Mouse (Mus musculus) midbrain, embryonic 13.5 days (tissue): ENCODE measurements around the gene Stk36. TPM values are rescaled to one million over a fixed set of nuclear protein-coding genes. Genes with fewer than 3 reads are reported as not detected.

Experiments used
- ATAC-seq: fragments of 200-750 bp; cut with Nextera tagmentation; 2 replicates; pipeline ENCODE4 v1.8.0; 2017; ENCODE audit warnings: mild to moderate bottlenecking, moderate TSS enrichment, moderate library complexity
- H3K27ac ChIP-seq: fragments of 300-500 bp; sonication (generic); 2 replicates; pipeline ENCODE4 v1.5.1; 2015; ENCODE audit warnings: inconsistent platforms, mild to moderate bottlenecking, moderate library complexity
- H3K27me3 ChIP-seq: fragments of 300-500 bp; sonication (generic); 2 replicates; pipeline ENCODE4 v1.6.1; 2015; ENCODE audit warnings: mild to moderate bottlenecking, inconsistent platforms
- H3K36me3 ChIP-seq: fragments of 300-500 bp; sonication (generic); 2 replicates; pipeline ENCODE4 v1.6.1; 2015; ENCODE audit warnings: mild to moderate bottlenecking, inconsistent platforms
- H3K4me1 ChIP-seq: fragments of 300-500 bp; sonication (generic); replicated peaks from 2 replicates; pipeline ENCODE4 v1.6.1; 2015; ENCODE audit warnings: inconsistent platforms
- H3K4me2 ChIP-seq: fragments of 300-500 bp; sonication (generic); replicated peaks from 2 replicates; pipeline ENCODE4 v1.6.1; 2015; ENCODE audit warnings: moderate library complexity, mild to moderate bottlenecking, inconsistent platforms
- H3K4me3 ChIP-seq: fragments of 300-500 bp; sonication (generic); replicated peaks from 2 replicates; pipeline ENCODE4 v1.5.1; 2015; ENCODE audit warnings: mild to moderate bottlenecking, inconsistent platforms
- H3K9ac ChIP-seq: fragments of 300-500 bp; sonication (generic); replicated peaks from 2 replicates; pipeline ENCODE4 v1.6.1; 2015; ENCODE audit warnings: mild to moderate bottlenecking, inconsistent platforms
- H3K9me3 ChIP-seq: fragments of 300-500 bp; sonication (generic); 2 replicates; pipeline ENCODE4 v1.6.1; 2016; ENCODE audit warnings: mild to moderate bottlenecking, inconsistent platforms
- whole genome bisulfite sequencing: fragments of 180-500 bp; shearing (Covaris S2); methylation state at CpG from one replicate; pipeline ENCODE4 v1.1.7; 2015; 5-methylcytosine and 5-hydroxymethylcytosine counted together
- microRNA-seq: library from miRNA; unstranded; fragments of <30 nt; microRNA quantifications from one replicate; pipeline ENCODE4, GENCODE M21; 2016
- polyA plus RNA-seq: library from polyadenylated mRNA; unstranded; fragments of >200 nt; fragmentation: Nextera tagmentation; extraction: Ambion mirVana; gene quantifications from 2 replicates; pipeline ENCODE4 v1.2.1, GENCODE M21; 2015

Stk36 gene
- polyA plus RNA-seq, 1 experiment from 2014 or later, result 26.4 TPM

GRCm38 (mm10) chr1:74677843-74678242 lies 76.6 kb downstream of the Stk36 start:
- Histone ChIP-seq H3K4me3 (no peak overlapping the region), H3K27ac (no peak overlapping the region), H3K9me3 (no peaks in the 10 kb centered on the region), H3K4me1 (no peaks in the 10 kb centered on the region), H3K9ac (no peak overlapping the region), H3K4me2 (no peak overlapping the region), H3K36me3 (peaks cover 53% of the 10 kb centered on the region), H3K27me3 (no peaks in the 10 kb centered on the region)
- ATAC-seq, result no peak
- 73% methylated on average over 1 of the region's 1 CpGs for WGBS

Small RNAs within 50 kb of the gene (microRNA-seq; reads per million reads assigned to microRNA genes)
- gene Gm25035, result not detected

Other genes with a start within 250 kb of the Stk36 start
- gene Catip, start 239.3 kb upstream of the Stk36 start, polyA plus RNA-seq, result 0.41 and 0.62 TPM in 2 replicates
- gene Slc11a1, start 226.2 kb upstream of the Stk36 start, polyA plus RNA-seq, result 0.94 and 2.9 TPM in 2 replicates
- gene Ctdsp1, start 209.9 kb upstream of the Stk36 start, polyA plus RNA-seq, result 17.2 and 18.6 TPM in 2 replicates
- 0.20 and 0.30 TPM in 2 replicates for gene Vil1, start 192.1 kb upstream of the Stk36 start, polyA plus RNA-seq
- 57.7 and 58.3 TPM in 2 replicates for gene Cnot9, start 95.4 kb upstream of the Stk36 start, polyA plus RNA-seq
- 2.2 and 2.9 TPM in 2 replicates for gene Plcd4, start 58.6 kb upstream of the Stk36 start, polyA plus RNA-seq
- gene Usp37, start 57.2 kb upstream of the Stk36 start, polyA plus RNA-seq, result 32.2 and 33.4 TPM in 2 replicates
- gene Zfp142, start 13.2 kb upstream of the Stk36 start, polyA plus RNA-seq, result 7.9 and 9.0 TPM in 2 replicates
- 21.1 and 24.4 TPM in 2 replicates for gene Bcs1l, start 13.2 kb upstream of the Stk36 start, polyA plus RNA-seq
- gene Rnf25, start within 50 bp of the Stk36 start, polyA plus RNA-seq, result 42.9 and 49.3 TPM in 2 replicates
- 16.0 and 18.2 TPM in 2 replicates for gene Ttll4, start 60.3 kb downstream of the Stk36 start, polyA plus RNA-seq
- 2.9 and 3.3 TPM in 2 replicates for gene Cyp27a1, start 112.1 kb downstream of the Stk36 start, polyA plus RNA-seq
- 0.08 TPM in 1 of 2 replicates, not detected in the other for gene Prkag3, start 147.8 kb downstream of the Stk36 start, polyA plus RNA-seq
- 2.4 and 2.5 TPM in 2 replicates for gene Wnt6, start 170.4 kb downstream of the Stk36 start, polyA plus RNA-seq
- gene Wnt10a, start 190.1 kb downstream of the Stk36 start, polyA plus RNA-seq, result 0.35 and 0.45 TPM in 2 replicates